Mouse (Mus musculus): Measurements from ENCODE around the gene Akip1. TPM values are rescaled to one million over a fixed set of nuclear protein-coding genes. Genes with fewer than 3 reads are reported as not detected.
A peak's percentile ranks its signal among the peaks of the same experiment; 100 is the strongest.

The Akip1 gene
- polyA plus RNA-seq, 1 experiment from 2014 or later: 27.2 TPM

DNA sequence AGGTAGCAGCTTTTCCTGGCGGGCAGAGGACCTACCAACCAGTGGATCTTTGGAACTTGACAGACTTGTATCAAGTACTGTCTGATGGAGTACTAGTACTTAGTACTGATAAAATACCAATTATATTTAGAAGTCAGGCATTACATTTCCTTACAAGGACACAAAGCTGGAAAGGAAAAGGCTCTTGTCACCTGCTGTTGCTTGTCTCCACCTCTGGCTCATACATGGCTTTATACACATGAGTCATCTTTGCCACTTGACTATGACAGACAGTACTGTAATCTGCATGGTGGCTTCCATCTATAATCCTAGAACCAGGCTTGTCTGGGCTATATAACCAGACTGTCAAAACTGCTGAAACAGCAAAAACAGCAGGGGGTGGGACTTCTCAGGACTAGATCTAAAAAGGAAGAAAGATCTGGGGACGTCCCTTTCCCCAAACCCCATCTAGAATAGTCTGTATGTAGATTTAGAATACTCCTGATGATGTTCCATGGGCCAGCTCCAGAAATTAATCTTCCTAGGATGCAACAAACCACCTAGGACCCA is 10.0 kb downstream of the Akip1 start:
- WGBS: 84% methylated on average over 2 of the region's 2 CpGs
- Histone ChIP-seq H3K27me3 (ENCODE audit: insufficient read depth, poor library complexity, severe bottlenecking) (no peaks in the 10 kb centered on the region), H3K4me1 (replicated peaks) (0 out of 2 replicates have a peak, but pooled peaks cover 3% of the 10 kb centered on the region), H3K27ac (no peak overlapping the region), H3K4me3 (no peak overlapping the region), H3K9me3 (no peaks in the 10 kb centered on the region), H3K36me3 (peaks cover 49% of the 10 kb centered on the region)
- no peak for DNase-seq (ENCODE audit: low spot score)

DNA sequence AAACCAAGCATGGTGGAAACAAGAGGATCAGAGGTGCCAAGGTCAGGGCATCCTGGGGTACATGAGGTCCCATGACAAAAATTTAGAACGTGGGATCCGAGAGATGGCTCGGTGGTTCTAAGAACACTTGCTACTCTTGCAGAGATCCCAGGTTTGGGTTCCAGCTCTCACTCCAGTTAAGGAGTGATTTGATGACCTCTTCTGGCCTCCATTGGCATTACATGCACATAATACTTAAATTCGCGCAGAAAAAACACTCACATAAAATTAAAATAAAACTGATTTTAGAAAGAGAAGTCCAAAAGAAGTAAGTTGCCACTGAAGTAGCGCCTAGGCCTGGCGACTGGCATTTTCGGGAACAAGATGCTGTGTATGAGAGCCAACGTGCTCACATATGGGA is 15.8 kb downstream of the Akip1 start:
- H3K27me3 ChIP-seq (ENCODE audit: insufficient read depth, poor library complexity, severe bottlenecking): no peaks in the 10 kb centered on the region
- H3K4me3 ChIP-seq: no peak overlapping the region
- WGBS: 65% methylated on average over 9 of the region's 9 CpGs
- no peaks in the 10 kb centered on the region for H3K4me1 ChIP-seq (replicated peaks)
- no peak for DNase-seq (ENCODE audit: low spot score)
- H3K27ac ChIP-seq: no peak overlapping the region
- H3K36me3 ChIP-seq: no peaks in the 10 kb centered on the region
- peaks cover 5% of the 10 kb centered on the region; the same call in 1 of the 2 replicates for H3K9me3 ChIP-seq

DNA sequence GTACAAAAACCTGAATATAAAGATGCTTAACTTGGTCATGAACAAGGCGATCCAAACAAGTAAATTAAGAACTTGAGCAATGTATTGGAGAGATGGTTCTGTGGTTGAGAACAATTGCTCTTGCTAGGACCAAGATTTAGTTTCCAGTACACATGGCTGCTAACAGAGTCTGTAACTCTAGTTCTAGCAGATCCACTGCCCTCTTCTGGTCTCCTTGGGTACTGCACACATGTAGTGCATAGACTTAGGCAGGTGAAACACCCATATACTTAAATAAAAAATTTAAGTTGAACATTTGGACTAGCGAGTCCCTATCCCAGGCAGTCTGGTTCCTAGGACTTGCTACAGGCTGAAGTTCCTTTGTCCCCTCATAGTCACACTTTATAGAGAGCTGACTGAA is 19.1 kb downstream of the Akip1 start:
- Histone ChIP-seq H3K27me3 (ENCODE audit: insufficient read depth, poor library complexity, severe bottlenecking) (no peaks in the 10 kb centered on the region), H3K27ac (no peak overlapping the region), H3K4me1 (replicated peaks) (no peaks in the 10 kb centered on the region), H3K4me3 (no peak overlapping the region), H3K9me3 (peaks cover 5% of the 10 kb centered on the region; the same call in 1 of the 2 replicates), H3K36me3 (no peaks in the 10 kb centered on the region)
- 94% methylated on average over 2 of the region's 2 CpGs for WGBS
- DNase-seq (ENCODE audit: low spot score): no peak

DNA sequence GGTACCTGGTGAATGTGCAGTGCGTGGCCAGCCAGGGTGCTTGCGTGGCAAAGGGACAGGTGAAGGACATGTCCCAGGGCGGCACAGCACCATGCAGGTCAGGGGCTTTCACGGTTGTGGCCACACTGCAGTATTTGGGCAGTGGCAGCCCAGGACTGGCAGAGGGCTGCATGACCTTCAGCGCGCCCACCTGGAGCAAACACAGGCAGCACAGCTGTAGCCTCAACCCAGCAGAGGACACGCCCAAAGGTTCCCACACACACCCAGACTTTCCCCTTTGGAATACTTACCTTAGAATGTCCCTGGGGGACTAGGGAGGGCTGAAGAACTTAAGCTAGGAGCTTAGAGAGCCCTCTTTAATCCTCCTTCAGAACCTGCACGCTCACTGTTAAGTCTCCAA is 19.6 kb downstream of the Akip1 start:
- Histone ChIP-seq H3K27ac (no peak overlapping the region), H3K9me3 (peaks cover 5% of the 10 kb centered on the region; the same call in 1 of the 2 replicates), H3K27me3 (ENCODE audit: insufficient read depth, poor library complexity, severe bottlenecking) (no peaks in the 10 kb centered on the region), H3K36me3 (no peaks in the 10 kb centered on the region), H3K4me1 (replicated peaks) (no peaks in the 10 kb centered on the region), H3K4me3 (no peak overlapping the region)
- WGBS: 94% methylated on average over 8 of the region's 8 CpGs
- DNase-seq (ENCODE audit: low spot score): no peak

DNA sequence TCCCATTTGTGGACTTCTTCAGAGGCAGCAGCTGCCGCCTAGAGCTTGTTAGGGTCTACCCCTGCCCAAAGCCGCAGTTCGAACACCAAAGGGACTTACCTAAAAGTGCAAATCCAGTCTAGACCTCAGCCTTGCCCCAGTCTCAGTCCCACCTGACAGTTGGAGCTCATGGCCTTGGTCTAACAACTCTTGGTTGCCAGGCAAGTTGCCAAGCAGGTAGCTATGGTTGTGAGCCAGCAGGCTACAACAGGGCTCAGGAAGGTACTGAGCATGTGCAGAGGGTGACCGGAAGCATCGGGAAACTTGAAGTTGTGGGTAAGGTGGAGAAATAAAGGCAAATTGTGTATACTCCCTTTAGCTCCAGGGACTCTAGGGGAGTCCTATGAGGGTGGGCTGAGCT is 20.2 kb downstream of the Akip1 start, which contains the start of gene BC051019:
Gene BC051019 (minus strand): TSS at position 154 of the 400 bp plus-strand sequence.
- no peak within 1 kb of the TSS for H3K27ac ChIP-seq
- DNase-seq (ENCODE audit: low spot score): no peak
- peaks cover 5% of the 10 kb centered on the region; the same call in 1 of the 2 replicates for H3K9me3 ChIP-seq
- H3K27me3 ChIP-seq (ENCODE audit: insufficient read depth, poor library complexity, severe bottlenecking): no peaks in the 10 kb centered on the region
- WGBS: 91% methylated on average over 5 of the region's 5 CpGs
- no peaks in the 10 kb centered on the region for H3K36me3 ChIP-seq
- no peak within 1 kb of the TSS for H3K4me3 ChIP-seq
- H3K4me1 ChIP-seq (replicated peaks): no peaks in the 10 kb centered on the region

DNA sequence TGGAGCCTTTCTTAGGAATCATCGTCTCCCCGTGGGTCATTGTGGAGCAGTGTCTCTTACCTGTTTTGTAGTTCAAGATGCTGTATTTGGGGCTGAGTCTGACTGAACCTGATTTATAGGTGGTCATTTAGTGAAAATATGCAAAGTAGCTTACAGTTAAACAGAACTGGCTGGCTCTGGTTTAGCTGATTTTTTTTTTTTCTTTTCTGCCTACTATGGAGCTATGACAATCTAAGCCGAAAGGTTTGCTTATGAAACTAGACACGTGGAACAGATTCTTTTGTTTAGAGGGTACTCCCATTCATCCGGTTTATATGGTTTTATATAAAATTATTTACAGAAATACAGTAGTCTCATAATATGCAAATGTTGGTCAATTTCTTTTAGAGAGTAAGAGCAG is 28.1 kb downstream of the Akip1 start, which contains the start of gene Ascl3:
Gene Ascl3 (minus strand): TSS at position 101 of the 400 bp plus-strand sequence.
- Histone ChIP-seq H3K4me3 (no peak within 1 kb of the TSS), H3K27ac (no peak within 1 kb of the TSS), H3K36me3 (peaks cover 16% of the 10 kb centered on the region), H3K9me3 (no peaks in the 10 kb centered on the region), H3K4me1 (replicated peaks) (peaks cover 3% of the 10 kb centered on the region; the same call in 1 of the 2 replicates), H3K27me3 (ENCODE audit: insufficient read depth, poor library complexity, severe bottlenecking) (no peaks in the 10 kb centered on the region)
- WGBS: 92% methylated on average over 5 of the region's 5 CpGs
- no peak for DNase-seq (ENCODE audit: low spot score)

DNA sequence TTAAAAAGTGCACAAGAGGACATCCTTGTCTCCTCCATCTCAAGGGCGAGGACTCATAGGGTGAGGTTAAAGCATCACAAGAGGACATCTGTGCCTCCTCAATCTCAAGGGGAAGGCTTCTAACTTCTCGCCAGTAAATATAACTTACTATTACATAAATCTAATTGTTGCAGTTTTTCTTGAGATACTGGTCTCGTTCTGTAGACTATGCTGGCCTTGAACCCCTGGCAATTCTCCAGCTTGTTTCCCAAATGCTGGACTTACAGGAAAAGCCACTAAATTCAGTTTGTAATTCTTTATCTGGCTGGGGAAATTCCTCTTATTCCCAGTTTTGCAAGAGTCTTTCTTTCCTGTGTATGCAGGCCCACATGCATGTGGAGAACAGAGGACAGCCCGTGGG is 31.3 kb downstream of the Akip1 start:
- Histone ChIP-seq H3K27me3 (ENCODE audit: insufficient read depth, poor library complexity, severe bottlenecking) (no peaks in the 10 kb centered on the region), H3K27ac (no peak overlapping the region), H3K36me3 (peaks cover 27% of the 10 kb centered on the region), H3K9me3 (no peaks in the 10 kb centered on the region), H3K4me3 (no peak overlapping the region), H3K4me1 (replicated peaks) (peaks cover 3% of the 10 kb centered on the region; the same call in 1 of the 2 replicates)
- 90% methylated on average over 4 of the region's 4 CpGs for WGBS
- no peak for DNase-seq (ENCODE audit: low spot score)

DNA sequence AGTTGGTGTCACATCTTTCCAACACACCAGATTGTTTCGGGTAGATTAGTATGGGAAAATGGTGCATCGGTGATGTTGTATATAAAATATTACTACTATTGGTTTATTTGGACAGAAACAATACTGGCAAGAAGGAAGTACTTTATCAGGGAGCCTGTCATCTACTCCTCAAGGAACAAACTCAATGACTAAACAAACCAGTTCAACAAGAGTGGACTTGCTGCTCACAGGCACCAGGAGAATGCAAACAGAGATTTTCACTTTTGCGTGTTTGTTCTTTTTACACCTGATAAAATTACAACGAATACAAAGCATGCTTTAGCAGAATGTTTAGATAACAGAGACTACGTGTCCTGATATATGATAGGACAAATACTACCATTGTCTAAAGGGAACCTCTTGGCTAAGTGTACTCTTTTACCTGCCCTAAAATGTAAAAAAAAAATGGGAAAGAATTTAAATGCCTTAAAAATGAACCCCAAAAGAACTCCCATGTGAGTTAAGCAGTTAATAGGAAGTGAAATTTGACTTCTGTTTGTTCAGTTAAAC is 36.4 kb downstream of the Akip1 start:
- no peaks in the 10 kb centered on the region for H3K9me3 ChIP-seq
- H3K36me3 ChIP-seq: peaks cover 68% of the 10 kb centered on the region
- WGBS: 87% methylated on average over 5 of the region's 5 CpGs
- DNase-seq (ENCODE audit: low spot score): no peak
- H3K4me1 ChIP-seq (replicated peaks): no peaks in the 10 kb centered on the region
- no peak overlapping the region for H3K27ac ChIP-seq
- no peaks in the 10 kb centered on the region for H3K27me3 ChIP-seq (ENCODE audit: insufficient read depth, poor library complexity, severe bottlenecking)
- H3K4me3 ChIP-seq: no peak overlapping the region

DNA sequence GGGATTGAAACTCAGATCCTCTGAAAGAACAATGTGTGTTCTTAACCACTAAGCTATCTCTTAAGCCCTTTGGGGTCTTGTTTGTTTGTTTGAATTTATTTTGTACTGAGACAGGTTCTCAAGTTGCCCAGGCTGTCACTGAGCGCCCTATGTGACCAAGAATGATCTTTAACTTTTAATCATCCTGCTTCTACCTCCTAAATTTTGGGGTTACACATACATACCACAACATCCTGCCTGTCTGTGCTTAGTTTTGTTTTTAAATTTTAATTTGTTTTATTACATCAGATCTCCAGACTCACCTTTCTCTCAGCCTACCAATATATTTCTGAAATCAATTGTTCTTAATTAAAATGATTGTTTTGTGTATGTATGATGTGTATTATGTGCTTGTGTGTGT is 37.6 kb downstream of the Akip1 start:
- 80% methylated on average over 1 of the region's 1 CpGs for WGBS
- Histone ChIP-seq H3K4me3 (no peak overlapping the region), H3K36me3 (peaks cover 65% of the 10 kb centered on the region), H3K27me3 (ENCODE audit: insufficient read depth, poor library complexity, severe bottlenecking) (no peaks in the 10 kb centered on the region), H3K9me3 (no peaks in the 10 kb centered on the region), H3K27ac (no peak overlapping the region), H3K4me1 (replicated peaks) (no peaks in the 10 kb centered on the region)
- no peak for DNase-seq (ENCODE audit: low spot score)

DNA sequence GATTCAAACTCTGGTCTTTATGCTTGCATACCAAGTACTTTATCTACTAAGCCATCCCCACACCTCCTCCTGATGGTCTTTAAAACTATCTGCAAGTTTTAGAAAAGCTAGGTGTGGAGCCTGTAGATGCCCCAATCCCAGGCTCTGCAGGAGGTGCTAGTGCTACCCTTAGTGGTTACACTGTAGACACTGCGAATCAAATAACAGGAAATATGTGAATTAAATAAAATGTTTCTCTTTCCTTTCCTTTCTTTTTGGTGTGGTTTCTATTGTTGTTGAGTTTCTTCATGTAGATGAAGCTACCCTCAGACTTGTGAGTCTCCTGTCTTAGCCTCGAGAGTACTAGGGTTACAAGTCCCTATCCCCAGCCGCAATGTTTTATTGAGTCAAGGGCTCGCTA is 38.2 kb downstream of the Akip1 start:
- Histone ChIP-seq H3K36me3 (peaks cover 65% of the 10 kb centered on the region), H3K4me1 (replicated peaks) (no peaks in the 10 kb centered on the region)
- 90% methylated on average over 4 of the region's 4 CpGs for WGBS

DNA sequence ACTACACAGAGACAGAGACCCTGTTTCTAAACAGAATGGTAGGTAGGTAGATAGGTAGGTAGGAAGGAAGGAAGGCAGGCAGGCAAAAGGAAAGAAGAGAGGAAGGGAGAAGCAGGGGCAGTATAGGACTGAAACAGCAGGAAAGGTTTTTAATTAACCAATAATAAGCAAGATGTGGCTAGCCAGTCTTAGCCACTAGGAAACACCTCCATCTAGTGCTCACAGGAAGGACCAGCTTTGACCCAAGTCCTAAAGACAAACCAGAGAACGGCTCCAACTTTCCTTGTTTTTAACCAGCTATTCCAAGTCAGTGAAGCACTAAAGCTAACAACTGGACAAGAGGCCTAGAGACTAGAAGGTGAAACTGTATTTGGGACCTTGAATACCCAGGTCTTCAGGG is 44.3 kb downstream of the Akip1 start:
- Histone ChIP-seq H3K9me3 (no peaks in the 10 kb centered on the region), H3K27me3 (ENCODE audit: insufficient read depth, poor library complexity, severe bottlenecking) (no peaks in the 10 kb centered on the region), H3K36me3 (peaks cover 34% of the 10 kb centered on the region), H3K4me1 (replicated peaks) (peaks cover 16% of the 10 kb centered on the region), H3K27ac (no peak overlapping the region), H3K4me3 (no peak overlapping the region)
- WGBS: 62% methylated on average over 1 of the region's 1 CpGs
- DNase-seq (ENCODE audit: low spot score): no peak

More for the DNA sequence above, 38.2 kb downstream of the Akip1 start:
- Histone ChIP-seq H3K4me3 (no peak overlapping the region), H3K27ac (no peak overlapping the region), H3K27me3 (ENCODE audit: insufficient read depth, poor library complexity, severe bottlenecking) (no peaks in the 10 kb centered on the region), H3K9me3 (no peaks in the 10 kb centered on the region)
- no peak for DNase-seq (ENCODE audit: low spot score)

DNA sequence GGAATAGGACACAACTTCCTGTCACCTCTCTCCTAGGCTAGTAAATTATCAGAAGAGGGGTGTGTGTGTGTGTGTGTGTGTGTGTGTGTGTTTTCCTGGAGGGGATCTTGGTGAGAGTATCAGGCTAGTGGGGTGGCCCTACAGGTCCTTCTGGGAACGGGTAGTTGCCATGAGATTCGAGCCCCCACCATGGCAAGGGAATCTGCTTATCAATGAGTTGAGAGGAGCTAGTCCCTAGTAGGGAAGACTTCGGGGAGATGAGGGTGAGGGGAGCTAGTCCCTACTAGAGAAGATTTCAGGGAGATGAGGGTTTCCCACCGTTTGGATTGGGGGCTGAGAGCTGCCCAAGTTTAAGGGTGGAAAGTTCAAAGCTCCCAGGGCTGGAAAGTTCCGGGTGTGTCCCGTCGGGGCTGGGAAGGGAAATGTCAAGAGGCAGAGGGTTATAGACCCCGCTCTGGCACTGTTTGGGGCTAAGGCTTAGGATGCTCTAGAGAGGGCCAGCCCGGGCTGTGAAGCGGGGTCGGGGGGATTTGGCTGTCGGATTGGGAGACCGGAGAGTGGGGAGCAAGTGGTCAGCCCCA is 48.0 kb downstream of the Akip1 start:
- DNase-seq (ENCODE audit: low spot score): no peak
- H3K36me3 ChIP-seq: 0 out of 2 replicates have a peak, but pooled peaks cover 1% of the 10 kb centered on the region
- WGBS: 5% methylated on average over 13 of the region's 13 CpGs
- peaks cover 27% of the 10 kb centered on the region for H3K4me1 ChIP-seq (replicated peaks)
- peak overlapping the region; percentile 94 for H3K4me3 ChIP-seq
- no peaks in the 10 kb centered on the region for H3K27me3 ChIP-seq (ENCODE audit: insufficient read depth, poor library complexity, severe bottlenecking)
- H3K27ac ChIP-seq: peak overlapping the region; percentile 94
- H3K9me3 ChIP-seq: no peaks in the 10 kb centered on the region
